Mouse (Mus musculus): ENCODE results near the gene Gm20388. TPM values are rescaled to one million over a fixed set of nuclear protein-coding genes. Genes with fewer than 3 reads are reported as not detected.

Gene Gm20388
- polyA plus RNA-seq, 1 experiment from 2014 or later, result not detected

- Histone ChIP-seq H3K36me3 (ENCODE audit: control insufficient read depth, insufficient read depth, low read length) (no peaks in the 10 kb centered on the region), H3K9me3 (ENCODE audit: control insufficient read depth, low read length) (no peaks in the 10 kb centered on the region), H3K4me3 (ENCODE audit: control insufficient read depth in 1 of 2, insufficient read depth in 1 of 2, low read depth in 1 of 2, low read length in 2 of 2) (no peak overlapping the region), H3K4me2 (ENCODE audit: low read length) (peak overlapping the region; percentile 61; the same call in 1 of the 2 replicates), H3K4me1 (ENCODE audit: control insufficient read depth in 2 of 2, insufficient read depth in 2 of 2, low read length in 2 of 2) (peaks cover 11 to 34% of the 10 kb centered on the region in 2 experiments), H3K27me3 (ENCODE audit: control insufficient read depth, insufficient read depth, low read length) (peaks cover 83% of the 10 kb centered on the region), H3K9ac (ENCODE audit: low read length) (no peak overlapping the region), H3K27ac (replicated peaks in 1 of 2; ENCODE audit: control insufficient read depth in 1 of 2, insufficient read depth in 1 of 2, low read depth in 2 of 2, low read length in 2 of 2) (no peak overlapping the region)
- 21% methylated on average over 11 of the region's 11 CpGs for WGBS
- ATAC-seq (ENCODE audit: insufficient number of reproducible peaks, insufficient read depth, low FRiP score, low read depth), result no peak
Measured at GRCm38 (mm10) chr8:121127291-121127701, 1216.7 kb downstream of the Gm20388 start.

GRCm38 (mm10) chr8:121127756-121128375 lies 1217.2 kb downstream of the Gm20388 start, which contains the start of gene Foxl1:
Gene Foxl1, plus strand, starts transcription at chr8:121127940.
- Histone ChIP-seq H3K4me1 (ENCODE audit: control insufficient read depth in 2 of 2, insufficient read depth in 2 of 2, low read length in 2 of 2) (peaks cover 11 to 33% of the 10 kb centered on the region in 2 experiments), H3K4me2 (ENCODE audit: low read length) (peak within 1 kb of the TSS; percentile 61), H3K36me3 (ENCODE audit: control insufficient read depth, insufficient read depth, low read length) (no peaks in the 10 kb centered on the region), H3K27ac (replicated peaks in 1 of 2; ENCODE audit: control insufficient read depth in 1 of 2, insufficient read depth in 1 of 2, low read depth in 2 of 2, low read length in 2 of 2) (no peak within 1 kb of the TSS), H3K9me3 (ENCODE audit: control insufficient read depth, low read length) (no peaks in the 10 kb centered on the region), H3K27me3 (ENCODE audit: control insufficient read depth, insufficient read depth, low read length) (peaks cover 77% of the 10 kb centered on the region), H3K9ac (ENCODE audit: low read length) (peak within 1 kb of the TSS; percentile 35), H3K4me3 (ENCODE audit: control insufficient read depth in 1 of 2, insufficient read depth in 1 of 2, low read depth in 1 of 2, low read length in 2 of 2) (peak within 1 kb of the TSS; percentile 26 to 34)
- WGBS, result 9% methylated on average over 43 of the region's 43 CpGs
- no peak for ATAC-seq (ENCODE audit: insufficient number of reproducible peaks, insufficient read depth, low FRiP score, low read depth)

- H3K36me3 ChIP-seq (ENCODE audit: control insufficient read depth, insufficient read depth, low read length), result no peaks in the 10 kb centered on the region
- H3K4me3 ChIP-seq (ENCODE audit: control insufficient read depth in 1 of 2, insufficient read depth in 1 of 2, low read depth in 1 of 2, low read length in 2 of 2), result peak overlapping the region; percentile 26 to 34
- H3K9me3 ChIP-seq (ENCODE audit: control insufficient read depth, low read length), result no peaks in the 10 kb centered on the region
- peak overlapping the region; percentile 35 for H3K9ac ChIP-seq (ENCODE audit: low read length)
- peak overlapping the region; percentile 61 for H3K4me2 ChIP-seq (ENCODE audit: low read length)
- H3K27me3 ChIP-seq (ENCODE audit: control insufficient read depth, insufficient read depth, low read length), result peaks cover 69% of the 10 kb centered on the region
- no peak overlapping the region for H3K27ac ChIP-seq (replicated peaks in 1 of 2; ENCODE audit: control insufficient read depth in 1 of 2, insufficient read depth in 1 of 2, low read depth in 2 of 2, low read length in 2 of 2)
- ATAC-seq (ENCODE audit: insufficient number of reproducible peaks, insufficient read depth, low FRiP score, low read depth), result no peak
- peaks cover 11 to 33% of the 10 kb centered on the region in 2 experiments for H3K4me1 ChIP-seq (ENCODE audit: control insufficient read depth in 2 of 2, insufficient read depth in 2 of 2, low read length in 2 of 2)
- 8% methylated on average over 53 of the region's 55 CpGs for WGBS
Measured at GRCm38 (mm10) chr8:121128531-121129264, 1218.1 kb downstream of the Gm20388 start.

- Histone ChIP-seq H3K36me3 (ENCODE audit: control insufficient read depth, insufficient read depth, low read length) (no peaks in the 10 kb centered on the region), H3K9ac (ENCODE audit: low read length) (no peak overlapping the region), H3K9me3 (ENCODE audit: control insufficient read depth, low read length) (no peaks in the 10 kb centered on the region), H3K4me2 (ENCODE audit: low read length) (no peak overlapping the region), H3K4me3 (ENCODE audit: control insufficient read depth in 1 of 2, insufficient read depth in 1 of 2, low read depth in 1 of 2, low read length in 2 of 2) (no peak overlapping the region; a peak in 1 of 4 replicates), H3K27ac (replicated peaks in 1 of 2; ENCODE audit: control insufficient read depth in 1 of 2, insufficient read depth in 1 of 2, low read depth in 2 of 2, low read length in 2 of 2) (no peak overlapping the region), H3K27me3 (ENCODE audit: control insufficient read depth, insufficient read depth, low read length) (peaks cover 63% of the 10 kb centered on the region), H3K4me1 (ENCODE audit: control insufficient read depth in 2 of 2, insufficient read depth in 2 of 2, low read length in 2 of 2) (peaks cover 11 to 33% of the 10 kb centered on the region in 2 experiments)
- no peak for ATAC-seq (ENCODE audit: insufficient number of reproducible peaks, insufficient read depth, low FRiP score, low read depth)
- 39% methylated on average over 16 of the region's 16 CpGs for WGBS
Measured at GRCm38 (mm10) chr8:121129265-121129940, 1218.8 kb downstream of the Gm20388 start.

- H3K4me1 ChIP-seq (ENCODE audit: control insufficient read depth in 2 of 2, insufficient read depth in 2 of 2, low read length in 2 of 2), result peaks cover 17 to 30% of the 10 kb centered on the region in 2 experiments
- no peak overlapping the region for H3K27ac ChIP-seq (replicated peaks in 1 of 2; ENCODE audit: control insufficient read depth in 1 of 2, insufficient read depth in 1 of 2, low read depth in 2 of 2, low read length in 2 of 2)
- no peaks in the 10 kb centered on the region for H3K36me3 ChIP-seq (ENCODE audit: control insufficient read depth, insufficient read depth, low read length)
- no peak for ATAC-seq (ENCODE audit: insufficient number of reproducible peaks, insufficient read depth, low FRiP score, low read depth)
- 43% methylated on average over 5 of the region's 5 CpGs for WGBS
- no peak overlapping the region for H3K4me2 ChIP-seq (ENCODE audit: low read length)
- no peaks in the 10 kb centered on the region for H3K9me3 ChIP-seq (ENCODE audit: control insufficient read depth, low read length)
- peaks cover 55% of the 10 kb centered on the region for H3K27me3 ChIP-seq (ENCODE audit: control insufficient read depth, insufficient read depth, low read length)
- no peak overlapping the region for H3K9ac ChIP-seq (ENCODE audit: low read length)
- H3K4me3 ChIP-seq (ENCODE audit: control insufficient read depth in 1 of 2, insufficient read depth in 1 of 2, low read depth in 1 of 2, low read length in 2 of 2), result no peak overlapping the region
Measured at GRCm38 (mm10) chr8:121130522-121130921, 1219.9 kb downstream of the Gm20388 start.

GRCm38 (mm10) chr8:121132961-121133513 lies 1222.4 kb downstream of the Gm20388 start:
- Histone ChIP-seq H3K27me3 (ENCODE audit: control insufficient read depth, insufficient read depth, low read length) (peaks cover 30% of the 10 kb centered on the region), H3K9me3 (ENCODE audit: control insufficient read depth, low read length) (peaks cover 7% of the 10 kb centered on the region), H3K9ac (ENCODE audit: low read length) (no peak overlapping the region), H3K36me3 (ENCODE audit: control insufficient read depth, insufficient read depth, low read length) (no peaks in the 10 kb centered on the region), H3K4me3 (ENCODE audit: control insufficient read depth in 1 of 2, insufficient read depth in 1 of 2, low read depth in 1 of 2, low read length in 2 of 2) (no peak overlapping the region), H3K27ac (replicated peaks in 1 of 2; ENCODE audit: control insufficient read depth in 1 of 2, insufficient read depth in 1 of 2, low read depth in 2 of 2, low read length in 2 of 2) (no peak overlapping the region), H3K4me1 (ENCODE audit: control insufficient read depth in 2 of 2, insufficient read depth in 2 of 2, low read length in 2 of 2) (peaks cover 14 to 20% of the 10 kb centered on the region in 2 experiments), H3K4me2 (ENCODE audit: low read length) (no peak overlapping the region)
- ATAC-seq (ENCODE audit: insufficient number of reproducible peaks, insufficient read depth, low FRiP score, low read depth), result no peak
- 75% methylated on average over 5 of the region's 5 CpGs for WGBS

GRCm38 (mm10) chr8:121134102-121134501 lies 1223.5 kb downstream of the Gm20388 start:
- 87% methylated on average over 10 of the region's 10 CpGs for WGBS
- no peak for ATAC-seq (ENCODE audit: insufficient number of reproducible peaks, insufficient read depth, low FRiP score, low read depth)
- peaks cover 19% of the 10 kb centered on the region for H3K27me3 ChIP-seq (ENCODE audit: control insufficient read depth, insufficient read depth, low read length)
- no peaks in the 10 kb centered on the region for H3K36me3 ChIP-seq (ENCODE audit: control insufficient read depth, insufficient read depth, low read length)
- no peak overlapping the region for H3K9ac ChIP-seq (ENCODE audit: low read length)
- H3K4me1 ChIP-seq (ENCODE audit: control insufficient read depth in 2 of 2, insufficient read depth in 2 of 2, low read length in 2 of 2), result peaks cover 8 to 9% of the 10 kb centered on the region in 2 experiments; a peak in 3 of 4 replicates
- H3K9me3 ChIP-seq (ENCODE audit: control insufficient read depth, low read length), result peaks cover 7% of the 10 kb centered on the region
- H3K27ac ChIP-seq (replicated peaks in 1 of 2; ENCODE audit: control insufficient read depth in 1 of 2, insufficient read depth in 1 of 2, low read depth in 2 of 2, low read length in 2 of 2), result no peak overlapping the region
- no peak overlapping the region for H3K4me3 ChIP-seq (ENCODE audit: control insufficient read depth in 1 of 2, insufficient read depth in 1 of 2, low read depth in 1 of 2, low read length in 2 of 2)
- no peak overlapping the region for H3K4me2 ChIP-seq (ENCODE audit: low read length)

Data from heart, embryonic 14.5 days (tissue).